Mouse (Mus musculus) frontal cortex, postnatal 36 days (tissue): ENCODE measurements around the gene Slc9a8.

ENCODE experiments used
- DNase-seq, 2 experiments: peaks; one replicate each; pipeline ENCODE4 v3.0.0; 2022; ENCODE audit warnings: low spot score in 2 of 2

Gene Slc9a8

DNA sequence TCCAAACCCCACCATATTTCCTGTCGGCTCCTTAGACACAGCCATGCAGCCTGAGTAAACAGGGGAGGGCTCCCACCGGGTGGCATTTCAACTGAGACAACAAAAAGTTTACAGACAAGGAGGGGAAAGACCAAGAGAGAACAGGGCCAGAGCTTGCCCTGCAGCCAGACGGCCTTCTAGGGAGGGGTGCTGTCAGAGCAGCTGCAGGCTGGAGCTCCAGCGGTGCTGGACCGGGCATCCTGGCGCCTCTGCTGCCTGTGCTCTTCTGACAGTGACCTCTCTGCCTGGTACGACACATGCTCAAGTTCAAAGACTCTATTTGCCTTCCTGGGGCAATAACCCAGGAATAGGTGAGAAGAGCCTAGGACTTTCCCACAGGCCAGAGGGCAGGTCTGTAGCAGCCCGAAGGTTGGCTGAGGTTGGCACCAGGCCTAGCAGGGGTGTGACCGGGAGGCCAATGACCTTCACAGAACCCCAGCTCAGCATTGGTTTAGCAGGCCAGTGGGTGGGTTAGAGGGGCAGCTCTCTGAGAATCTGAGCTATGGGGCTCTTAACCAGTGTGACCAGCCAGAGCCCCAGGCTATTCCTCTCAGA, 5.4 kb upstream of the Slc9a8 start:
- no peak for DNase-seq

DNA sequence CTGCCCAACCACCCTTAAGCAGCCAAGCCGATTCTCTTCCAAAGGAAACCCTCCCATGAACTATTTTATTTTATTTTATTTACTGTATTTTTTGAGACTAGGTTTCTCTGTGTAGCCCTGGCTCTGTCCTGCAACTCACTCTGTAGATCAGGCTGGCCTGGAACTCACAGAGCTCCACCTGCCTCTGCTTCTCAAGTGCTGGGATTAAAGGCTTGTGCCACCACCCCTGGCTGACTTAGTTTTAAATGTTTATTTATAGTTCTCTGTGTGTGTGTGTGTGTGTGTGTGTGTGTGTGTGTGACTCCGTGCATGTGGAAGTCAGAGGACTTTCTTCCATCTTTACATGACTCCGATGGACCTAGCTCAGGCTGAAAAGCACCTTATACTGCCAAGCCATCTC, 4.5 kb upstream of the Slc9a8 start:
- no peak for DNase-seq

DNA sequence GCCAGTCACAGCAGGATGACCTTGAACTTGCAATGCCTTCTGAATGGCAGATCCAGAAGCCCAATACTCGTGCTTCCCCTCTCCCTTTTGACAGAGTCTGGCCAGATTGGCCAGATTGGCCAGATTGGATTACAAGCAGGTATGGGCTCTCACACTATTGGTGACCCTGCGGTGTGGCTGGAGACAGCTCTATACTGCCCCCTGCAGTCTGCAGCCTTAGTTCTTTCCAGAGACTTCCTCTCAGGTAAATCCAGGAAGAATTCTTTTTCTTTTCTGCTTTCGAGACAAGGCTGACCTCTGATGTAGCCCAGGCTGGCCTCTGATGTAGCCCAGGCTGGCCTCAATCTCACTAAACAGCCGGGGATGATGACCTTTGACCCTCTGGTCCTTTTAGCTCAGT, 3.8 kb upstream of the Slc9a8 start:
- DNase-seq: peak; percentile 62 to 74

DNA sequence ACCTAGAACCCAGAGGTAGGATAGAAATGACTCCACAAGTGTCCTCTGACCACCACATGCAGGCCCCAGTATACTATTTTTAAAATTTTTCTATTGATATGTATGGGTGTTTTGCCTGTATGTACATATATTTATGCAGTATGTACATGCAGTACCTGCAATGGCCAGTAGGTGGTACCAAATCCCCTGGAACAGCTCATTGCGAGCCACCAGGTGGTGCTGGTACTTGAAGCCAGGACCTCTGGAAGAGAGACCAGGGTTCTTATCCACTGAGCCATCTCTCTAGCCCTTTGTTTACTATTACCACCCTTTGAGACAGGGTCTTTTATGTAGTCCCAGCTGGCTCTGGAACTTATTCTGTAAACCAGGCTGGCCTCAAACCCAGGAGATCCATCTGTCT, 2.3 kb upstream of the Slc9a8 start:
- peak; percentile 35 to 67 for DNase-seq

DNA sequence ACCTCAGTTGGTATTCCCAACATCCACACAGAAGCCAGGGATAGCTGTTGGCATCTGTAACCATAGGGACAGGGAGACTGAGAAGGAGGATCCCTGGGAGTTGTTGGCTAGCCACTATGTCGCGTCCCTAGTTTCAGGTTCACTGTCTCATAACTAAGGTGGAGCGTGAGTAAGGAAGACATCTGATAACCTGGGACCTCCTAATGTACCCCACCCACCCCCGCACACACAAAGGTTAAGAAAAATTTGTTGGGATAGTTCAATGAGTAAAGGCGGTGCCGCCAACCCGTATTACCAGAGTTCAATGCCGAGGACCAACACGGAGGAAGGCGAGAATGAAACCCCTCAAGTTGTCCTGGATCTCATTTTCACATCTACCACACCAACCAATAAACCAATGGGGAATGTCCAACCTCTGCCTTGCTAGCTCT, 686 bp upstream of the Slc9a8 start:
- peak in 1 of 2 experiments; percentile 17 for DNase-seq

DNA sequence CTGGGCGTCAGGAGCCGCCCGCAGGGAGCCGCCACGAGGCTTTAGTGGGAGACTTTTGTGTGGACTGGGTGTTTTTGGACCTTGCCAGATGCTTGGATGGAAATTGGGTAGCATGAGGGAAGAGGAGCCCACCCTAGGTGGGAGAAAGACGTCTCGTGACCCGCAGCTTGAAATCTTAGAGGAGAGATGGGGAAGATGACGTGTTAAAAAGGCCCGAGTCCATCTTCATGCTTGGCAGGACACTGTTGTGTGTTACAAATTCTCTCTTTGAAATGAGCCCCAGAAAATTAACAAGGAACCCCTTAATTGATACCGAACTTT, 598 bp downstream of the Slc9a8 start:
- no peak for DNase-seq

DNA sequence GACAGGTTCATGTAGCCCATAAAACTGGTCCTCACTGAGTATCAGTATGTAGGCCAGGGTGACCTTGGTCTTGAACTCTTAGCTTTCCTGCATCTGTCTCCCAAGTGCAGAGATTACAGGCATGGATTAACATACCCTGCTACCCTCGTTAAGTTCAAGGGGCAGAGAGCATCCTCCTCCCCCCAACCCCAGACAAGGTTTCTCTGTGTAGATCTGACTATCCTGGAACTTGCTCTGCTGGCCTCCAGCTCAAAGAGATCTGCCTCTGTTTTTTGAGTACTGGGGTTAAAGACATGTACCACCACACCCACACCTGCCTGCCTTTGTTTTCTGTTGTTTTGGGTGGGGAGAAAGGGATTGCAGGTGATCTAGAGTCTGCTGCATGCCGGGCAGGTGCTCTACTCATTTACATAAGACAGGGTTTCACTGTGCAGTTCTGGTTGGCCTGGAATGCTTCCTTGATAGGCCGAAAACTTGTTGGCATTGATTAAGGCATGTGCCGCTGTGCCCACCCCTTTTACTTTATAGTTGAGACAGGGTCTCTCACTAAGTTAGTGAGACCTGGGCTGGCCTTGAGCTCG, 1.6 kb downstream of the Slc9a8 start:
- DNase-seq: no peak

DNA sequence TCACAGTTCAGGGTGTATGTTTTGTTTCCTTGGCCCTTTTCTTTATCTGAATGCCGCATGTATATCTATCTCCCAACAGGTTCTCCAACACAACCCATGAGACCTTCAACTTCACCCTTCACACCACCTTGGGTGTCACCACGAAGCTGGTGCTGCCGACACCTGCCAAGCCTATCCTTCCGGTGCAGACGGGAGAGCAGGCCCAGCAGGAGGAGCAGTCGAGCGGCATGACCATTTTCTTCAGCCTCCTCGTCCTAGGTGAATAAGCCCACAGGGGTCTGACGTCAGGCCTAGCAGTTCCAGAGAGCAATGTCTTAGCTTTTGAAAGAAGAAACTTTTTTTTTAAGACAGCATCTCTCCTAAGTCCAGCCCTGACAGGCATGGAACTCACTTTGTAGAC, 2.5 kb downstream of the Slc9a8 start:
- DNase-seq: no peak

DNA sequence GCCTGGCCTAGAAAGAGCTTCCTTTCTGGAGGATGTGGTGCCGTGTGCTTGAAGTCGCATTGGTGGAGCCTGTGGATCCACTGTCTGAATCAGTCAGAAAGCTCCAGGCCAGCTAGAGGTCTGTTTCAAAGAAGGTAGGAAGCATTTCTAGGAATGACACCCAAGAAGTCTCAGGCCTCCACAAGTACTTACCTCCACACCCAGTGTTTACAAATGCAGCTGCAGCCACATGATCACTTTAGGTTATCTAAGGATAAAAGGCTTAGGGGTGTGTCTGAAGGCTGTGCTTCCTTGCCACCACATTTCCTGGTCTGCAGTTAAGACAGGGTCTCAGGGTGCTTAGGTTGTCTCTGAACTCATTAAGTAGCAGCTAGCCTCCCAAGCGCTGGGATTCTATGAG, 3.0 kb downstream of the Slc9a8 start:
- no peak for DNase-seq

DNA sequence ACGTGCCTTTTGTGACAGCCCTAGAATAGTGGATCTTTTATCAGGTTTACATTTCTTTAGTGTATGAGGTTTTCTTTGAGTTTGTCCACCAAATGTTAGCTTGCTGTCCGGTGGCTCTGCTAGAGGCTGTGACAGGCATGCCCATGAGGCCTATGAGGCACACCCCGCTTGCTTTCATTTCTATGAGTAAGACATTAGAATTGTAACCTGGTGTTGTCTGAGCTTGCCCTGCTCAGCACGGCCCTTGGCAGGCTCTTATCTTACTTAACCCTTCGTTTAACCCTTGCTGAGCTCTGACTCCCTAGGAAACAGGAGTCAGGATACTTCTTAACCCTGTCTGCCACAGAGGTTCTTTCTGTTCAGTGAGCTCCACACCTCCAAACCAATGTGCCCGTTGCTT, 3.9 kb downstream of the Slc9a8 start:
- no peak for DNase-seq

DNA sequence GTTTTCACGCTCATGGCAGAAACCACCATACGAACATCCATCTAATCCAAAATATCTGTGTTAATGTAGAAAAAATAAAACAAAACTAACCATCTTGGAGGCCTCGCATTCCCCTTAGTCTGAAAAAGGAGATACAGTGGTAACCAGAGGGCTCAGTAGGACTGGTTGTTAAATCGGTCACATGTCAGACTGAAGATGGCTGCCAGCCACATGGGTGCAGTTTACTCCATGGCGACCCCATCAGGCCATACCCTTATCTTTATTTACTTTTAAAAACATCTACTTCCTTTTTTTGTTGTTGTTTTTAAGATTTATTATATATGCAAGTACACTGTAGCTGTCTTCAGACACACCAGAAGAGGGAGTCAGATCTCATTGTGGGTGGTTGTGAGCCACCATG, 8.1 kb downstream of the Slc9a8 start:
- no peak for DNase-seq

DNA sequence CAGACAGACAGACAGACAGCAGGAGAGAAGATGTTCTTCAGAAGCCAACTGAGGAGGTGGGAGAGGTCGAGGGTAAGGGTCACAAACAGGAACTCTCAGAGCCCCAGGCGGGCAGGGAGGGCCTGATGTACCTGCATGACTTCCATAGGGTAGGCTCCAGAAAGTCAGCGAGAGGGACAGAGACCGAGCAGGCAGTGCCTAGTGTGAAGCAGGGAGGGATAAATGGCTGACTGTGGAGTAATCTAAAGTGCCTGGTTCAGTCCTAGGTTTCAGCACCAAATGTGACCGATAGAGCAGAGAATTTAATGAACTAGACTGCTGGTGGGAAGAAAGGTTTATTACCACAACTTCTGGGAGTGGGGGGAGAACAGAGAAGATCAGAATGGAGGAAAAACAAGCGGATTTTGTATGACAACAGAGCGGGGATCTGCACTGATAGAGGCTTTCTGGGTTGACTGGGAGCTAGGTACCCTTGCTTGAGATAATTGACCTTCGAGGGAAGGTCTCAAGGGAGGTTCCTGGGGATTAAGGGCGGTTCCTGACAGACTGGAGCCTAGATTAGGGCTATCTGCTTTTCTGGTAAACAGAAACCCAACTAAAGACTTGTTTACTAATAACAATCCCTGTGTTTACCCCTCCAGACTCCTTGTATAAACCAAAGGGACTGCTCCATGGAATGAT, 9.4 kb downstream of the Slc9a8 start:
- DNase-seq: no peak

DNA sequence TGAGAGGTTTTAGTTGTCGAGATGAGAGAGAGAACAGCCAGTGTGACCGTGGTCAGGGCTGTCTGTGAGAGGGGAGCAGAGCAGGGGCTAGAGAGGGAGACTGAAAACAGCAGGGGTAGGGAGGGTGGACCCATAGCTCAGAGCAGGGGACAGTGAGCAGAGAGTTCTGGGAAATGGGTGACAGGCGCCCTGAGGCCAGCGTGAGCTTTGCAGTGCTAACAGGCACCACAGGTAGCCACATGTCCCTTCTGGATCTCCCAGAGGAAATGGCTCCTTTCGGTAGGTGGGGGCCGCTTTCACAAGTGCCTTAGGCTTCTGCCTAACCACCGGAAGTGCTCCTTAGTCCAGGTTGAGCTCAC, 9.9 kb downstream of the Slc9a8 start:
- no peak for DNase-seq

DNA sequence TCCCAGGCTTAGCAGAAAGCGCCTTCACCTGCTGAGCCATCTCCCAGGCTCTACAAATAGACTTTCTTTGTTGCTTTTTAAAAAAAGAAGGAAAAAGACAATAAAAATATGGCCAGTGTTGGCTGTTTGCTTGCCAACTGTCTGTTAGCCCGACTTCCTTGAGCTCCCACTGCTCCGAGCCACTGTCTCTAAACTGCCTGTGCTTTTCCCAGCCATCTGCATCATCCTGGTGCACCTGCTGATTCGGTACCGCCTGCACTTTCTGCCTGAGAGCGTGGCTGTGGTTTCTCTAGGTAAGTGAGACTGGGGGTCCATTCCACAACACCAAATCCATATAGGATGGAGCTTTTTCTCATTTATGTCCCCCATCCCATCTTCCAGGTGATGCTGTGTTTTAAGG, 13.1 kb downstream of the Slc9a8 start:
- DNase-seq: no peak

DNA sequence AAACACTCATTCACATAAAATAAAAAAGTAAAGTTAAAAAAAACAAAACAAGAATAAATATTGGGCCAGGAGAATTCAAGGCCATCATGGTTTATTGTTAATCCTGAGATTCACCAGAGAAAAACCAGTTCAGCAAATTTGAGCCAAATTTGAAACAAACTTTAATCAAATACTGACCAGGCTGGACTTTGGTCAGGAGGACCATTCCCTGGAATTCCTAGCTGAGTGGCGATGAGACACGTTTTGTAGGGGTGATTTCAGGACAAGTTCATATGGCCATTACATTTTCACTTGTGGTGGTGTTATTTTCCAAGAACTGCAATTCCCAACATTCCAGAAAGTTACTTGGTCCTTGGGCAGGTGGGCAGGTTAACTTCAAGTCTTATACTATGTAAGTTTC, 14.1 kb downstream of the Slc9a8 start:
- no peak for DNase-seq

DNA sequence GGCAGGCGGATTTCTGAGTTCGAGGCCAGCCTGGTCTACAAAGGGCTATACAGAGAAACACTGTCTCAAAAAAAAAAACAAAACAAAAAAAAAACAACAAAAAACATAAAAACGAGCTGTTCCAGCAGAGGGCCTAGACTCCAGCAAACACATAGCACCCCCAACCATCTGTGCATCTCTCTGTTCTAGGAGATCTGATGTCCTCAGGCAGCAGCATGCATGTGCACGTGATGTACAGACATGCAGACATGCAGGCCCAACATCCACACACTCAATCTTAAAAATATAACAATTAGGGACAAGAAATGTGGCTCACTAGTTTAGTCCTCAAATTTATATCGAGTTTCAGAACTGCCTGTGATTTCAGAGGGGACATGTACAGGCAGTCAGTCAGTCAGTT, 14.9 kb downstream of the Slc9a8 start:
- peak in 1 of 2 experiments; percentile 18 for DNase-seq

DNA sequence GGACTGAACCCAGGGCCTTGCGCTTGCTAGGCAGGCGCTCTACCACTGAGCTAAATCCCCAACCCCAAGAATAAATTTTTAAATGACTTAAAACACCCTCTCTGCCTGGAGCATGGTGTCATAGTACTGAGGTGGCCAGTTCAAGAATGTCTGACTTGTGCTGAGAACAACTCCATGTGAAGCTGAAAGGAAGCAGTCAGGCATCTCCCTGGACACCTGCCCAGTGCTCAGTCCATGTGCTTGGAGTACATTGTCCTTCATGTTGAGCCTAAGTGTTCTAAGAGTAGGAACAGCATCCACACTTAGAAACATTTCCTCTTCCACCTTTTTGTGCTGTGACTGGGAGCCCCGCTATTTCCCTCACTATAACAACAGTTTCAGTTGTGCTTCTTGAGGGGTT, 17.9 kb downstream of the Slc9a8 start:
- no peak for DNase-seq

DNA sequence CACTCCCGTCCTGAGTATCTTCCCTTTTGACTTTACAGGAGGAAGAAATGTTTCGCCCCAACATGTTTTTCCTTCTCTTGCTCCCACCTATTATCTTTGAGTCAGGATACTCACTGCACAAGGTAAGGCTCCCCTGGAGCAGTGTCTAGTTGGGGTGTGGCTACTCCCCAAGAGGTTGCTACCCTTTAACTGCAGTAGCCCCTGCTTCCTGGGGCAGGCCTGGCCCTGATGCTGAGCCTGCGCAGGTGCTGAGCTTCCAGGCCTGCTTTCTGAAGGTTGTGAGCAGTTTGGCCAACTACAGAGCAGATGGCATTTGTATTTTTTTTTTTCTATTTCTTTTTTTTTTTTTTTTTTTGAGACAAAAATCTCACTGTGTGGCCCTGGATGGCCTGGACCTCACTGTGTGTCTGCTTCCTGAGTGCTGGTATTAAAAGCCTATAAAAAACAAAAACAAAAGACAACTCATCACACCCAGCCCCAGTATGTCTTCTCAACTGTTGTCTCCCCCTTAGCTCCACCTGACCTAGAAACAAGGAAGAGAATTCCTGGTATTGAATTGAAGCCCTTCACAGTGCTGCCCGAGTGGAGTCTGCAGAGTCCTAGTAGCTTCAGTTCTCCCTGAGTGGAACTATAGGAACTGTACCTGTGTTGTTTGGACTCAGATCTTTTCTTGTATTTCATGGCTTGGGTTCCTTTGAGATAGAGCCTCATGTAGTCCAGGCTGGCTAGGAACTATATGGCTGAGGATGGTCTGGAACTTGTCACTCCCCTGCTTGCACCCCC, 22.1 kb downstream of the Slc9a8 start:
- DNase-seq: no peak

DNA sequence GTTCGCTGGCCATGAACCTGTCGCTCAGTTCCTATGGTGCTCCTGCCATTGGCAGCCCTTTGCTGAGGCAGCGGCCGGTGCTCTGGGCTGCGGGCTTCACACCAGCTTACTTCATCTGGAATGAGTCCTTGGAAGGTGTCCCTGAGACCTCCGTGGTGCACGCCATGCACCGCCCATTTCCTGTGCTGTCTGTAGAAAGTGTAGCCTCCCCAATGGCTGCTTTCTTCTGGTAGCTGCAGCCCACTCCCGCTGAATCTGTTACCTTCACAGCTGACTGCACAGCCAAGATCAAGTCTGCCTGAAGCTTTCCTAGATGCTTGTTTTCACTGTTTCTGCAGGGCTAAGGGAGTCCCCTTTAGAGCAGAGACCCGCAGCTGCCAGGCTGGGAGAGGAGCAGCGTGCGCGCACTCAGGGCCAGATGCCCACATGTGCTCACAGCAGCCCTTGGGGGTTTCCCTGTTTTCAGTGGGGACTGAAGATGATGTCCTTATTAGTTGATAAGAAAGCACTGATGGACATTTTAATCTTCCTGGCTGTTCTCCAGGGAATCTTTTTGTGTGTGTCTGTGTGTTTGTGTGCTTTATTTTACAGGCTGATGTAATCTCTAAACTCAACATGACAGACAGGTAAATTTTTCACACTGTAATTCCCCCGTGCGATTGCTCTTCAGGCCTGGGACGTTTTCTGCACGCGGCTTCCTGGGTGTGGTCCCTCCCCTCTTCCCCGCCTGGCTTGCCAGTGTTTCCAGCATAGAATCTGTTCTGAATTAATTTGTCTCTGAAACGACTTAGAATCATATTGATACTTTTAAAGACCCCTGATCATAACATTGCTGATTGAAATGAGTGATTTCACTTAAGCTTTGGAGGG, 24.6 kb downstream of the Slc9a8 start:
- no peak for DNase-seq

DNA sequence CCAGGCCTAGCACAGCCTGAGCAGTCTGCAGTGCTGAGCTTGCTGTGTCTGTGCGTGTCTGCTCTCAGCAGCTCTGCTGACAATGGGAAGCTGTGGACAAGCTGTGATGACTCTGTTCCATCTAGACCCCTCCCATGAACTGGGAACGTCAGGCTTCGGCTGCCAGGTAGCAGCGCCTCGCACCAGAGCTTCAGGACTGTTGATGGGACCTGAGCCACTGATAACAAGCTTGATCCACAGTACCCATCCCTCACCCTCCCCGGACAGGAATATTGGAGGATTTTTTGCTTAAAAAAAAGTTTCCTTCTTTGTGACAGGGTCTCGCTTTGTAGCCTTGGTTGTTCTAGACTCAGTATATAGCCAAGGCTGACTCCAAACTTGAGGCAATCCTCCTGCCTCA, 25.7 kb downstream of the Slc9a8 start:
- DNase-seq: no peak

DNA sequence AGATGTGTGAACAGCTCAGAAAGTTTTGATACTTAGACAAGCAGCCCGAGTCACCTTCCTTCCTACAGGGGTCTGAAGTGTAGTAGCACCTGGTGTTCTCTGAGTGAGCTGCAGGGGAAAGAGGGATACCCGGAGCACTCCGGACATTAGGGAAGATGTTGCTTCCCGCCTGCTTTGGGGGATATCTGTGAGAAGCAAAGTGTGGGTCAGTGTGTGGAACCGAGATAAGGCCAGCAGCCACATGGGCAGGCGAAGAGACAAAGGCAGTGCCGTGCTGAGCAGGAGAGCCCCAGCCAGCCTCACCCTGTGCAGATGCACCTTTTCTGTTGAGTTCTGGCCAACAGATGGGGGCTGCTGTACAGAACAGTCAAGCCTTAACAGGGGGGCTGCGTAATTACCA, 26.1 kb downstream of the Slc9a8 start:
- no peak for DNase-seq
